15 mouse cellular contexts compared by ENCODE assay signal in genomic region chr6:94635343-94635742, GRCm38 (mm10).
DNase-seq lines count a peak whose midpoint lies in the region; ATAC-seq and TF ChIP-seq lines count a peak whose summit lies in the region.
"Had no signal": no experiment of that assay in that cellular context is flagged by ENCODE, and none has a peak within 500 bp of the region (broad histone marks: within the 10 kb centered on the region; RNA-seq: fewer than 3 reads in every experiment).

No protein-coding gene starts in this region.

- no peak for ATAC-seq in limb, embryonic 15.5 days (ENCODE audit: insufficient number of reproducible peaks, low FRiP score, low TSS enrichment, low read depth)
- peak; percentile 34 for ATAC-seq in CD4-positive, CD25-positive, alpha-beta regulatory T cell, adult 4 months
- ATAC-seq in hindbrain, embryonic 16.5 days, result no peak
- ATAC-seq: forebrain, postnatal 0 days; intestine, postnatal 0 days had no signal

- no peak for DNase-seq in limb, embryonic 10.5 days (ENCODE audit: low spot score)
- peak; percentile 64 for DNase-seq in ZHBTc4 (ENCODE audit: low read depth, low spot score)
- DNase-seq in cerebellum, postnatal 36 days, result no peak
- DNase-seq in adrenal gland, postnatal 36 days, result no peak
- no peak for DNase-seq in cerebellum, adult 2 months
- DNase-seq: cerebellum, postnatal 10 days; forebrain, postnatal 0 days; gastrocnemius, postnatal 36 days; heart, postnatal 10 days; liver, embryonic 13.5 days had no signal

- no peak overlapping the region for H3K4me3 ChIP-seq in limb, embryonic 15.5 days
- H3K4me3 ChIP-seq in limb, embryonic 10.5 days, result no peak overlapping the region
- no peak overlapping the region for H3K4me3 ChIP-seq in hindbrain, embryonic 16.5 days (ENCODE audit: low read length)
- H3K4me3 ChIP-seq in cerebellum, adult 2 months (replicated peaks; ENCODE audit: insufficient read depth, low read depth, low read length), result no peak overlapping the region
- H3K4me3 ChIP-seq: embryonic facial prominence, embryonic 12.5 days; liver, embryonic 13.5 days had no signal

- no peak for TF ChIP-seq POLR2A in cerebellum, adult 2 months (IDR thresholded peaks at IDR 0.05; ENCODE audit: borderline replicate concordance, insufficient read depth, low read length)

- H3K4me2 ChIP-seq in limb, embryonic 15.5 days, result no peak overlapping the region
- H3K4me2 ChIP-seq in hindbrain, embryonic 16.5 days (ENCODE audit: low read length), result no peak overlapping the region
- H3K4me2 ChIP-seq: embryonic facial prominence, embryonic 12.5 days; liver, embryonic 13.5 days had no signal

- H3K4me1 ChIP-seq in limb, embryonic 15.5 days, result peaks cover 33% of the 10 kb centered on the region
- peaks cover 55% of the 10 kb centered on the region for H3K4me1 ChIP-seq in limb, embryonic 10.5 days
- peaks cover 8% of the 10 kb centered on the region for H3K4me1 ChIP-seq in hindbrain, embryonic 16.5 days (ENCODE audit: control insufficient read depth, insufficient read depth, low read depth, low read length)
- H3K4me1 ChIP-seq in cerebellum, adult 2 months (ENCODE audit: control insufficient read depth, insufficient read depth, low read length), result peaks cover 17% of the 10 kb centered on the region

- no peaks in the 10 kb centered on the region for H3K36me3 ChIP-seq in limb, embryonic 15.5 days
- no peaks in the 10 kb centered on the region for H3K36me3 ChIP-seq in limb, embryonic 10.5 days
- no peaks in the 10 kb centered on the region for H3K36me3 ChIP-seq in hindbrain, embryonic 16.5 days (ENCODE audit: control insufficient read depth, insufficient read depth, low read length)
- H3K36me3 ChIP-seq: embryonic facial prominence, embryonic 12.5 days; liver, embryonic 13.5 days had no signal

- TF ChIP-seq CTCF in cerebellum, adult 2 months (IDR thresholded peaks at IDR 0.05; ENCODE audit: borderline replicate concordance, insufficient read depth, low read depth, low read length), result no peak

- peak overlapping the region; percentile 33; the same call in 1 of the 2 replicates for H3K27ac ChIP-seq in limb, embryonic 15.5 days
- no peak overlapping the region for H3K27ac ChIP-seq in limb, embryonic 10.5 days
- H3K27ac ChIP-seq in hindbrain, embryonic 16.5 days (ENCODE audit: low read depth, low read length), result peak overlapping the region; percentile 14; the same call in 1 of the 2 replicates
- no peak overlapping the region for H3K27ac ChIP-seq in cerebellum, adult 2 months (ENCODE audit: insufficient read depth, low read length)
- H3K27ac ChIP-seq: embryonic facial prominence, embryonic 12.5 days; liver, embryonic 13.5 days had no signal

- no peaks in the 10 kb centered on the region for H3K9me3 ChIP-seq in limb, embryonic 15.5 days
- no peaks in the 10 kb centered on the region for H3K9me3 ChIP-seq in limb, embryonic 10.5 days (replicated peaks)
- H3K9me3 ChIP-seq in hindbrain, embryonic 16.5 days (ENCODE audit: control insufficient read depth, low read length), result no peaks in the 10 kb centered on the region
- H3K9me3 ChIP-seq: embryonic facial prominence, embryonic 12.5 days; liver, embryonic 13.5 days had no signal

- WGBS in limb, embryonic 15.5 days, result 64% methylated on average over 1 of the region's 1 CpGs
- 63% methylated on average over 1 of the region's 1 CpGs for whole genome bisulfite sequencing in limb, embryonic 10.5 days
- 14% methylated on average over 1 of the region's 1 CpGs for WGBS in hindbrain, embryonic 16.5 days
- 22% methylated on average over 1 of the region's 1 CpGs for WGBS in cerebellum, adult 2 months

- H3K27me3 ChIP-seq in limb, embryonic 15.5 days, result no peaks in the 10 kb centered on the region
- peaks cover 16% of the 10 kb centered on the region; the same call in 1 of the 2 replicates for H3K27me3 ChIP-seq in limb, embryonic 10.5 days (ENCODE audit: low read depth, poor library complexity, severe bottlenecking)
- no peaks in the 10 kb centered on the region for H3K27me3 ChIP-seq in hindbrain, embryonic 16.5 days (replicated peaks; ENCODE audit: control insufficient read depth, insufficient read depth, low read length)
- no peaks in the 10 kb centered on the region for H3K27me3 ChIP-seq in cerebellum, adult 2 months (ENCODE audit: control insufficient read depth, insufficient read depth, low read length)
- H3K27me3 ChIP-seq: embryonic facial prominence, embryonic 12.5 days; liver, embryonic 13.5 days had no signal

- no peak overlapping the region for H3K9ac ChIP-seq in limb, embryonic 15.5 days
- no peak overlapping the region for H3K9ac ChIP-seq in hindbrain, embryonic 16.5 days (ENCODE audit: low read depth, low read length)
- H3K9ac ChIP-seq: embryonic facial prominence, embryonic 12.5 days; forebrain, postnatal 0 days; liver, embryonic 13.5 days had no signal

Comparison
In these comparisons a context has a peak if more than half of its experiments do, and no peak if none do; other contexts are left out.
1. H3K27ac ChIP-seq: peak in limb, embryonic 15.5 days (single experiment) and hindbrain, embryonic 16.5 days (single experiment); none in limb, embryonic 10.5 days (single experiment) and cerebellum, adult 2 months (single experiment).